Mouse (Mus musculus) stomach, postnatal 0 days (tissue): ENCODE data around the gene Ephb4. TPM values are rescaled to one million over a fixed set of nuclear protein-coding genes. Genes with fewer than 3 reads are reported as not detected.

Experiments
- ATAC-seq: fragments of 200-750 bp; cut with Nextera tagmentation; 2 replicates; pipeline ENCODE4 v1.8.0; 2017; ENCODE audit not compliant: low FRiP score, low TSS enrichment
- DNase-seq: peaks from one replicate; pipeline ENCODE4 v3.0.0-alpha.2; 2016; ENCODE audit warnings: low spot score
- H3K27ac ChIP-seq: fragments of 300-500 bp; sonication (generic); replicated peaks from 2 replicates; pipeline ENCODE4 v1.5.1; 2014; ENCODE audit warnings: mild to moderate bottlenecking, control low read depth
- H3K27me3 ChIP-seq: fragments of 300-500 bp; sonication (generic); 2 replicates; pipeline ENCODE4 v1.6.1; 2014; ENCODE audit warnings: low read length; ENCODE audit not compliant: control insufficient read depth, insufficient read depth
- H3K36me3 ChIP-seq: fragments of 300-500 bp; sonication (generic); 2 replicates; pipeline ENCODE4 v1.6.1; 2014; ENCODE audit warnings: low read length, mixed read lengths; ENCODE audit not compliant: control insufficient read depth, insufficient read depth
- H3K4me1 ChIP-seq: fragments of 300-500 bp; sonication (generic); replicated peaks from 2 replicates; pipeline ENCODE4 v1.6.1; 2014; ENCODE audit warnings: antibody characterized with exemption; ENCODE audit not compliant: control insufficient read depth, insufficient read depth
- H3K4me2 ChIP-seq: fragments of 300-500 bp; sonication (generic); replicated peaks from 2 replicates; pipeline ENCODE4 v1.6.1; 2014; ENCODE audit warnings: low read depth, mild to moderate bottlenecking, control low read depth, moderate library complexity
- H3K4me3 ChIP-seq: fragments of 300-500 bp; sonication (generic); 2 replicates; pipeline ENCODE4 v1.5.1; 2014; ENCODE audit warnings: low read depth, low read length, control low read depth
- H3K9ac ChIP-seq: fragments of 300-500 bp; sonication (generic); 2 replicates; pipeline ENCODE4 v1.6.1; 2014; ENCODE audit warnings: mild to moderate bottlenecking, low read length, control low read depth, mixed read lengths
- H3K9me3 ChIP-seq: fragments of 300-500 bp; sonication (generic); 2 replicates; pipeline ENCODE4 v1.6.1; 2016; ENCODE audit warnings: low read length; ENCODE audit not compliant: control insufficient read depth
- CTCF ChIP-seq: IDR thresholded peaks from 2 replicates; pipeline ENCODE4 v1.5.1; 2016; ENCODE audit warnings: antibody characterized with exemption, low read depth, mild to moderate bottlenecking, moderate library complexity
- EP300 ChIP-seq: optimal IDR thresholded peaks from 2 replicates; pipeline ENCODE3; 2016; ENCODE audit warnings: antibody characterized with exemption
- WGBS: fragments of 180-500 bp; shearing (Covaris S2); extraction: QIAGEN DNeasy Blood & Tissue Kit; methylation state at CpG from one replicate; pipeline ENCODE4 v1.1.7; 2014; 5-methylcytosine and 5-hydroxymethylcytosine counted together
- polyA plus RNA-seq: library from polyadenylated mRNA; unstranded; fragments of >200 nt; fragmentation: Nextera tagmentation; extraction: Ambion mirVana; gene quantifications from 2 replicates; pipeline ENCODE4 v1.2.1, GENCODE M21; 2015

The Ephb4 gene
- polyA plus RNA-seq, 1 experiment from 2014 or later, result 12.1 TPM

- no peak for ATAC-seq
- no peak overlapping the region for H3K4me3 ChIP-seq
Observed at GRCm38 (mm10) chr5:137346388-137346787, 3.5 kb upstream of the Ephb4 start.

GRCm38 (mm10) chr5:137346983-137347382 lies 2.9 kb upstream of the Ephb4 start:
- no peak for DNase-seq
- Histone ChIP-seq H3K9ac (no peak overlapping the region), H3K4me2 (no peak overlapping the region)

More at GRCm38 (mm10) chr5:137346388-137346787, 3.5 kb upstream of the Ephb4 start:
- Histone ChIP-seq H3K4me1 (0 out of 2 replicates have a peak, but pooled peaks cover 3% of the 10 kb centered on the region), H3K4me2 (no peak overlapping the region), H3K9me3 (no peaks in the 10 kb centered on the region), H3K27me3 (no peaks in the 10 kb centered on the region), H3K27ac (peak overlapping the region; percentile 35; the same call in 1 of the 2 replicates), H3K9ac (no peak overlapping the region), H3K36me3 (no peaks in the 10 kb centered on the region)
- TF ChIP-seq EP300 (no peak), CTCF (no peak)
- no peak for DNase-seq
- 55% methylated on average over 1 of the region's 1 CpGs for WGBS

GRCm38 (mm10) chr5:137347856-137348255 lies 2.1 kb upstream of the Ephb4 start:
- H3K4me3 ChIP-seq, result no peak overlapping the region
- H3K27me3 ChIP-seq, result no peaks in the 10 kb centered on the region
- H3K9ac ChIP-seq, result no peak overlapping the region
- no peak overlapping the region; the same call in 1 of the 2 replicates for H3K4me2 ChIP-seq
- WGBS, result 36% methylated on average over 7 of the region's 7 CpGs
- TF ChIP-seq CTCF, result no peak
- TF ChIP-seq EP300, result no peak
- DNase-seq, result no peak
- H3K27ac ChIP-seq, result peak overlapping the region; percentile 96; the same call in 1 of the 2 replicates
- no peak for ATAC-seq
- H3K4me1 ChIP-seq, result peaks cover 5% of the 10 kb centered on the region; the same call in 1 of the 2 replicates
- H3K9me3 ChIP-seq, result no peaks in the 10 kb centered on the region
- no peaks in the 10 kb centered on the region for H3K36me3 ChIP-seq

More at GRCm38 (mm10) chr5:137346983-137347382, 2.9 kb upstream of the Ephb4 start:
- Histone ChIP-seq H3K27ac (no peak overlapping the region), H3K36me3 (no peaks in the 10 kb centered on the region), H3K27me3 (no peaks in the 10 kb centered on the region), H3K4me1 (0 out of 2 replicates have a peak, but pooled peaks cover 5% of the 10 kb centered on the region), H3K4me3 (no peak overlapping the region), H3K9me3 (no peaks in the 10 kb centered on the region)
- TF ChIP-seq CTCF (no peak), EP300 (no peak)
- WGBS, result 68% methylated on average over 4 of the region's 4 CpGs
- ATAC-seq, result no peak

- H3K36me3 ChIP-seq, result no peaks in the 10 kb centered on the region; the same call in 1 of the 2 replicates
- peaks cover 5% of the 10 kb centered on the region; the same call in 1 of the 2 replicates for H3K4me1 ChIP-seq
- H3K4me3 ChIP-seq, result peak overlapping the region; percentile 81
- TF ChIP-seq CTCF (no peak), EP300 (no peak)
- ATAC-seq (no peak), DNase-seq (peak; percentile 52)
- H3K27ac ChIP-seq, result peak overlapping the region; percentile 96
- H3K4me2 ChIP-seq, result peak overlapping the region; percentile 91
- peak overlapping the region; percentile 18 for H3K9ac ChIP-seq
- no peaks in the 10 kb centered on the region for H3K9me3 ChIP-seq
- 6% methylated on average over 33 of the region's 33 CpGs for WGBS
- no peaks in the 10 kb centered on the region for H3K27me3 ChIP-seq
Observed at GRCm38 (mm10) chr5:137348482-137349383, 1.2 kb upstream of the Ephb4 start.

GRCm38 (mm10) chr5:137350205-137351057 lies 522 bp downstream of the Ephb4 start:
- H3K9ac ChIP-seq, result peak overlapping the region; percentile 88
- H3K4me3 ChIP-seq, result peak overlapping the region; percentile 81
- H3K9me3 ChIP-seq, result no peaks in the 10 kb centered on the region
- H3K27me3 ChIP-seq, result no peaks in the 10 kb centered on the region
- H3K4me1 ChIP-seq, result peaks cover 5% of the 10 kb centered on the region; the same call in 1 of the 2 replicates
- ATAC-seq (peak; percentile 52), DNase-seq (no peak)
- H3K36me3 ChIP-seq, result peaks cover 7% of the 10 kb centered on the region
- under 1% methylated on average over 55 of the region's 55 CpGs for WGBS
- TF ChIP-seq CTCF, result no peak
- peak; percentile 47 for TF ChIP-seq EP300
- H3K4me2 ChIP-seq, result peak overlapping the region; percentile 91
- H3K27ac ChIP-seq, result peak overlapping the region; percentile 96
